Mouse (Mus musculus) embryonic fibroblast, embryonic 13.5 days (primary cell): ENCODE data around the gene Nrp2.

Experiments
- CTCF ChIP-seq: IDR thresholded peaks from 2 replicates; pipeline ENCODE4 v1.5.1; 2011; ENCODE audit warnings: mild to moderate bottlenecking, control low read depth, low read length, moderate library complexity, borderline replicate concordance; ENCODE audit not compliant: insufficient read depth
- POLR2A ChIP-seq: IDR thresholded peaks from 2 replicates; pipeline ENCODE4 v1.6.1; 2011; ENCODE audit warnings: low read depth, mild to moderate bottlenecking, control low read depth, low read length, moderate library complexity

DNA sequence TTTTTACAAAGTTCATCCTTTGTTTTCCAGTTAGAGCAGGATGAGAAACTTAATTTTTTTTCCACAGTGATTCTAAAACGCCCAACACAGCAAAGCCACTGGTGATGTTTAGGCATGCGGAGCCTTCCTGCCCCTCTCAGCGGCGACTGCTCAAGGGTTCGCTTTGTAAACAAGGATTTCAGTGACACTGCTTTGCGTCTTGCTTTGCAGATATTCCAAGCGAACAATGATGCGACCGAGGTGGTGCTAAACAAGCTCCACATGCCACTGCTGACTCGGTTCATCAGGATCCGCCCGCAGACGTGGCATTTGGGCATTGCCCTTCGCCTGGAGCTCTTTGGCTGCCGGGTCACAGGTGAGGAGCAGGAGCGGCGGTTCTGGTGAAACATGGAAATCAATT lies 57.5 kb downstream of the Nrp2 start:
- no peak for TF ChIP-seq POLR2A
- TF ChIP-seq CTCF, result no peak
